Mouse (Mus musculus) brain, embryonic 14.5 days (tissue): Measurements from ENCODE around the gene Elmo2.

ENCODE experiments used
- CTCF ChIP-seq: fragments of 200-500 bp; IDR thresholded peaks from 2 replicates; pipeline ENCODE4 v1.5.1; 2012; ENCODE audit warnings: inconsistent platforms, mild to moderate bottlenecking, moderate library complexity, borderline replicate concordance; ENCODE audit not compliant: insufficient read depth, insufficient read length; ENCODE audit errors: extremely low read depth
- POLR2A ChIP-seq: fragments of 200-500 bp; IDR thresholded peaks from 2 replicates; pipeline ENCODE4 v1.6.1; 2012; ENCODE audit warnings: mild to moderate bottlenecking, inconsistent platforms, borderline replicate concordance; ENCODE audit not compliant: poor library complexity, insufficient read depth, insufficient read length, severe bottlenecking; ENCODE audit errors: extremely low read depth

GRCm38 (mm10) chr2:165327386-165327785 is 1.1 kb upstream of the Elmo2 start:
- no peak for TF ChIP-seq CTCF
- no peak for TF ChIP-seq POLR2A
